Mouse (Mus musculus): ENCODE measurements around the gene Cdk14. TPM values are rescaled to one million over a fixed set of nuclear protein-coding genes. Genes with fewer than 3 reads are reported as not detected.
"Not testable (repeated sequence)": the region's sequence is repeated elsewhere in the genome, so short reads cannot be mapped to it uniquely, and the experiment has no call there.

Gene Cdk14
- polyA plus RNA-seq, 1 experiment, result 2.6 TPM

DNA sequence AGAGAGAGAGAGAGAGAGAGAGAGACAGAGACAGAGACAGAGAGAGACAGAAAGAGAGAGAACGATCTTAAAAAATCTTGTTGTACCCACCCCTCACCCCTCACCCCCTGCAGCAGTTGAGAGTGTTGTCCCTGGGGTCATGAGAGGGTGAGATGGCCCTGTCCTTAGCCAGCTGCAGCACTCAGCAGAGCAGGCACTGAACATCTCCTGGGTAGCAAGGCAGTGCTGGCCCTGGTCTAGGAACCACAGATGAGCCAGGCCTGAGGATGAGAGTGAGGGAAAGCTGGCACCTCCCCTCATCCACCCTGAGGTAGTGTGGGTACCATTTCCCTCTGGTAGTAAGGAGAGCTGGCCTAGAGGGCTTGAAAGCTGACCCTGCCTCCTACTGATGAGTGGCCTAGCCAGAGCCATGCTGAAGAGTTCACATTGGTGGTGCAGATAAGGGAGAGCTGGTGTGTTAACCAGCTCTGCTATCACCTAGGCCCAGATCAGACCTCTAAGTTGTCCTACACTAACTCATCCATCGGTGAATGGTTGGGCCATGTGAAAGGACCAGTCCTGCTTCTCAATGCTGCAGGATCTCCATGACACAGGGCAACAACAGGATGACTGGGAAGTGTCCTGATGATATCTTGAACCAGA, 173.5 kb downstream of the Cdk14 start:
- no peaks in the 10 kb centered on the region for H3K27me3 ChIP-seq (replicated peaks; ENCODE audit: control insufficient read depth, insufficient read depth, low read length)
- H3K4me3 ChIP-seq (ENCODE audit: insufficient read depth, low read depth, low read length), result no peak overlapping the region
- TF ChIP-seq CTCF (conservative IDR thresholded peaks at IDR 0.05; ENCODE audit: insufficient read depth, insufficient read length, low read depth, low read length), result no peak
- no peak for TF ChIP-seq POLR2A (IDR thresholded peaks at IDR 0.05; ENCODE audit: low read depth, low read length)
- no peaks in the 10 kb centered on the region for H3K36me3 ChIP-seq (ENCODE audit: control insufficient read depth, insufficient read depth, low read length)
- no peak overlapping the region for H3K27ac ChIP-seq (ENCODE audit: insufficient read depth, low read depth, low read length)
- DNase-seq, result no peak
- no peaks in the 10 kb centered on the region for H3K4me1 ChIP-seq (ENCODE audit: control insufficient read depth, insufficient read depth, low read length)
- 92% methylated on average over 2 of the region's 2 CpGs for WGBS

DNA sequence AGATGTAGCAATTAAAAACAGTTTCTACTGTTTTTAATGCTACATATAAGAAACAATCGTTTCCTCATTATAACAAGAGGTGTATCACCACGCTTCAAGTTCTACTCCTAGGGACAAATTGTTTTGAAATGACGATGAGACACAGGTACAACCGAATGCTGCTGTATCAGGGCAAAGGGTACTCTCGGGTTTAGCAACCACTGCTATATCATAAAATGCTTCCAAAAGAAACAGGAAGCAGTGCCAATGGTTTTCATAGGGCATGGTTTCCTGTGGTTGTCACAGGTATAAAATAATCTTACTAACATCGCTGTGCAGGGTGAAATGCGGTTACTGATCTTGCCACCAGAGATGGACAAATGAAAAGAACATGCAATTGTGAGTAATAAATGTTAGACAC, 174.9 kb downstream of the Cdk14 start:
- no peak overlapping the region for H3K27ac ChIP-seq (ENCODE audit: insufficient read depth, low read depth, low read length)
- H3K4me1 ChIP-seq (ENCODE audit: control insufficient read depth, insufficient read depth, low read length), result no peaks in the 10 kb centered on the region
- no peak for TF ChIP-seq CTCF (conservative IDR thresholded peaks at IDR 0.05; ENCODE audit: insufficient read depth, insufficient read length, low read depth, low read length)
- no peak for TF ChIP-seq POLR2A (IDR thresholded peaks at IDR 0.05; ENCODE audit: low read depth, low read length)
- DNase-seq, result no peak
- WGBS, result 91% methylated on average over 7 of the region's 7 CpGs
- no peaks in the 10 kb centered on the region for H3K36me3 ChIP-seq (ENCODE audit: control insufficient read depth, insufficient read depth, low read length)
- no peaks in the 10 kb centered on the region for H3K27me3 ChIP-seq (replicated peaks; ENCODE audit: control insufficient read depth, insufficient read depth, low read length)
- H3K4me3 ChIP-seq (ENCODE audit: insufficient read depth, low read depth, low read length), result no peak overlapping the region

DNA sequence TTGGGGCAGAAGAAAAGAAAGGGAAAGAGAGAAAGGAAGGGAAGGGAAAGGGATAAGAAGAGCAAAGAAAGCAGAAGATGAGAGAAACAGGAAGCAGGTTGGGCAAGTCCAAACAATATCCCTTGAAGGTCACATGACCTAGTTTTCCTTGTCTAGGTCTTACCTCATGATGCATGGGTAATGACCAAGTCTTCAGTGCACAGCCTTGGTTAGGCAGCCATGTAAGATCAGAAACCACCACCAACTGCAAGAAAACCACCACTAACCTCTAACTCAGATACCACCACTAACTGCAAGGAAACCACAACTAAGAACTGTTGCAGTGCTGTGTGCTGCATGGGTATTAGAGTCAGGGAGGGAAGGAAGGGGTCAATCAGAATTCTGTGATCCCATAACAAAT, 176.5 kb downstream of the Cdk14 start:
- no peak for TF ChIP-seq POLR2A (IDR thresholded peaks at IDR 0.05; ENCODE audit: low read depth, low read length)
- TF ChIP-seq CTCF (conservative IDR thresholded peaks at IDR 0.05; ENCODE audit: insufficient read depth, insufficient read length, low read depth, low read length), result no peak
- Histone ChIP-seq H3K4me1 (ENCODE audit: control insufficient read depth, insufficient read depth, low read length) (no peaks in the 10 kb centered on the region), H3K27ac (ENCODE audit: insufficient read depth, low read depth, low read length) (no peak overlapping the region), H3K36me3 (ENCODE audit: control insufficient read depth, insufficient read depth, low read length) (no peaks in the 10 kb centered on the region), H3K4me3 (ENCODE audit: insufficient read depth, low read depth, low read length) (no peak overlapping the region), H3K27me3 (replicated peaks; ENCODE audit: control insufficient read depth, insufficient read depth, low read length) (no peaks in the 10 kb centered on the region)
- no peak for DNase-seq

DNA sequence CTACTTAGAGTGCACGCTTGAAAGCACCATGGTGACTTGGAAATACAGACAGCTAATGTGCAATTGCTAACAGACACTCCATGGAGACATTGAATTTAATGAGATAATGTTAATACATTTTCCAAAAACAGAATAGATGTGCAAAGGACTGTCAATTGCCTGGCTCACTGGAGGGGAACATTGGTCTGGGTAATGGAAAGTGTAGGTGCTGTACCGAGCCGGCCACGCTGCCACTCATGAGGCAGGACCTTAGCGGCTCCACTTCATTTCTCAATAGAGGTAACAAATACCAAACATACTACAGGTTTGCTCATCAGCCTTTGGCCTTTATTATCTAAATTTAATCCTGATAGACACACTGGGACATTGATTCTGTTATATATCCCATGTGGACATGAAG, 177.4 kb downstream of the Cdk14 start:
- TF ChIP-seq CTCF (conservative IDR thresholded peaks at IDR 0.05; ENCODE audit: insufficient read depth, insufficient read length, low read depth, low read length), result no peak
- no peak for TF ChIP-seq POLR2A (IDR thresholded peaks at IDR 0.05; ENCODE audit: low read depth, low read length)
- H3K4me1 ChIP-seq (ENCODE audit: control insufficient read depth, insufficient read depth, low read length), result no peaks in the 10 kb centered on the region
- WGBS, result 63% methylated on average over 5 of the region's 5 CpGs

DNA sequence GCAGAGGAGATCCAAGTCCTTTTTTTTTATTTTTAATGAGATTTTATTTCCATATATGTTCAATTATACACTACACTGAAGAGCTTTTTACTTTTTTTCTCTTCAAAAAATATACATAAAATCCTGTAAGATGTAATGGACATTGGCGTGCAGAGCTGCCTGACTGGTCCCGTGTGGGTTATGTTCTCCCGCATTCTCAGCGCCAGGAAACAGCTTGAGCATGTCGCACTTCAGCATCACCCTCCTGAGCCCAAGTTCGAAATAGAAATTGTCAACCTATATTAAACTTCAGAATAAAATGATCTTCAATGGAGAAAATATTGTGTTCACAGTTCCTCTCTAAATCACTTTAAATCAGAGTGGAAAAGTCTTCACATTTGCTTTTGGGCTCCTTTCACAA, 179.0 kb downstream of the Cdk14 start:
- WGBS, result 86% methylated on average over 6 of the region's 6 CpGs
- TF ChIP-seq POLR2A (IDR thresholded peaks at IDR 0.05; ENCODE audit: low read depth, low read length) (no peak), CTCF (conservative IDR thresholded peaks at IDR 0.05; ENCODE audit: insufficient read depth, insufficient read length, low read depth, low read length) (no peak)
- Histone ChIP-seq H3K36me3 (ENCODE audit: control insufficient read depth, insufficient read depth, low read length) (no peaks in the 10 kb centered on the region), H3K4me3 (ENCODE audit: insufficient read depth, low read depth, low read length) (no peak overlapping the region), H3K27ac (ENCODE audit: insufficient read depth, low read depth, low read length) (no peak overlapping the region), H3K4me1 (ENCODE audit: control insufficient read depth, insufficient read depth, low read length) (no peaks in the 10 kb centered on the region), H3K27me3 (replicated peaks; ENCODE audit: control insufficient read depth, insufficient read depth, low read length) (no peaks in the 10 kb centered on the region)
- DNase-seq, result no peak

More for the DNA sequence above, 177.4 kb downstream of the Cdk14 start:
- H3K27ac ChIP-seq (ENCODE audit: insufficient read depth, low read depth, low read length), result no peak overlapping the region
- H3K4me3 ChIP-seq (ENCODE audit: insufficient read depth, low read depth, low read length), result no peak overlapping the region
- H3K27me3 ChIP-seq (replicated peaks; ENCODE audit: control insufficient read depth, insufficient read depth, low read length), result no peaks in the 10 kb centered on the region
- no peaks in the 10 kb centered on the region for H3K36me3 ChIP-seq (ENCODE audit: control insufficient read depth, insufficient read depth, low read length)
- DNase-seq, result no peak

DNA sequence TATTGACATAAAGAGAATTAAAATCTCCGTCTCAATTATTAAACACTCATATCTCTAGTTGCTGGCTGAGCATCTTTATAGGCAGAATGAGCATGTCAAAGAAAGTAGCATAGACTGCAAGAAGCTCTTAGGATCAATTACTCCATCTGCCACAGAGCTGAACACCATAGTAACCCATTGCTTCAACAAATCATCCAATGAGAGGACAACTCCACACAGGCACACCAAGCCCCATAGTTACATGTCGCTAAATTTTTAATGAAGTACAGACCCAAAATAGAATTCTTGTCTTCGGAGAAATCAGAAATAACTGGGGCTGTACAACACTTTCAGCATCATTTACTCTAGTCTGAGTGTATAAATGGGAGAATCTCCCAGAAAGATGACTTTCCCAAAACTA, 180.0 kb downstream of the Cdk14 start:
- H3K27me3 ChIP-seq (replicated peaks; ENCODE audit: control insufficient read depth, insufficient read depth, low read length), result no peaks in the 10 kb centered on the region
- no peak for TF ChIP-seq CTCF (conservative IDR thresholded peaks at IDR 0.05; ENCODE audit: insufficient read depth, insufficient read length, low read depth, low read length)
- no peak for TF ChIP-seq POLR2A (IDR thresholded peaks at IDR 0.05; ENCODE audit: low read depth, low read length)
- no peak for DNase-seq
- H3K4me1 ChIP-seq (ENCODE audit: control insufficient read depth, insufficient read depth, low read length), result no peaks in the 10 kb centered on the region
- no peak overlapping the region for H3K4me3 ChIP-seq (ENCODE audit: insufficient read depth, low read depth, low read length)
- 94% methylated on average over 3 of the region's 3 CpGs for WGBS
- no peaks in the 10 kb centered on the region for H3K36me3 ChIP-seq (ENCODE audit: control insufficient read depth, insufficient read depth, low read length)
- no peak overlapping the region for H3K27ac ChIP-seq (ENCODE audit: insufficient read depth, low read depth, low read length)

DNA sequence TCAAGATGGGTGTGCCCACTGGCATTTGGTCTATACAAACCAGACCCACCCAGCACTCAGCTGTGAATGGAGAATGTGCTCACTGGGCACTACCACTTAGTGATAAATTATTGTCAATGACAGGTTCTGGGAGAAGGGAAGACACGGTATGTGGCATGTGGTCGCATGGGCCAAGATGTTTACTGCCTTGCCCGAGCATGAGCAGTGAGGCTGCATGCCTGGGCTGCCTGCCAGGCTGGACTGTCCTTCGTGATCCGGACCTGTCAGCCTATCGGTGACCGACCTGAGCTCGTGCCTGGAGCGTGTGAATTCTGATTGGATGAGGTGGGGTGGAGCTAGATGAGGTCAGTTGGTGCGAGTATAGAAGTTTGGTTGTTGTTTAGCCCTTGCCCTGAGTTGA, 185.2 kb downstream of the Cdk14 start:
- not testable (repeated sequence) for H3K36me3 ChIP-seq (ENCODE audit: control insufficient read depth, insufficient read depth, low read length); H3K4me1 ChIP-seq (ENCODE audit: control insufficient read depth, insufficient read depth, low read length); H3K4me3 ChIP-seq (ENCODE audit: insufficient read depth, low read depth, low read length); DNase-seq; H3K27me3 ChIP-seq (replicated peaks; ENCODE audit: control insufficient read depth, insufficient read depth, low read length); H3K27ac ChIP-seq (ENCODE audit: insufficient read depth, low read depth, low read length)
- 86% methylated on average over 10 of the region's 10 CpGs for WGBS

DNA sequence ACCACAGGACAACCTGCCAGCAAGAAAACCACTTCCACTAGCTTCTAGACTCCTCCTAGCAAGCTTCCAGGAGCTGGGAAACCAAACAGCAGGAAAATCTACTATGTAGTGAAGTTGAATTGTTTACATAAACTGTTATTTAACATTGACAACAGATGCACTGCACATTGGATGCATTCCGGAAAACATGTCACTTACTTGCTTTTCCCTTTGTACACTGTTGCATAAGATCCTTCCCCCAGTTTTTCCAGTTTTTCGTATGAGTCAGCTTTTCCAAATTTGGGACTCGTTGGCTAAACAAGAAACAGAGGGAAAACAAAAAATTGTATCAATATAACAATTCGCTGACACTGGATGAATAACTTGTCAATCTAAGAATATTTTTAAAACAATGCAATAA, 193.1 kb downstream of the Cdk14 start:
- no peak for TF ChIP-seq CTCF (conservative IDR thresholded peaks at IDR 0.05; ENCODE audit: insufficient read depth, insufficient read length, low read depth, low read length)
- TF ChIP-seq POLR2A (IDR thresholded peaks at IDR 0.05; ENCODE audit: low read depth, low read length), result no peak
- no peaks in the 10 kb centered on the region for H3K27me3 ChIP-seq (replicated peaks; ENCODE audit: control insufficient read depth, insufficient read depth, low read length)
- no peak overlapping the region for H3K27ac ChIP-seq (ENCODE audit: insufficient read depth, low read depth, low read length)
- no peak for DNase-seq
- no peaks in the 10 kb centered on the region for H3K36me3 ChIP-seq (ENCODE audit: control insufficient read depth, insufficient read depth, low read length)
- 82% methylated on average over 4 of the region's 4 CpGs for WGBS
- no peak overlapping the region for H3K4me3 ChIP-seq (ENCODE audit: insufficient read depth, low read depth, low read length)
- no peaks in the 10 kb centered on the region for H3K4me1 ChIP-seq (ENCODE audit: control insufficient read depth, insufficient read depth, low read length)

All from kidney, adult 2 months (tissue).